Mouse (Mus musculus): ENCODE measurements around the gene Rrp1b.
"Not testable (repeated sequence)": the region's sequence is repeated elsewhere in the genome, so short reads cannot be mapped to it uniquely, and the experiment has no call there.

The Rrp1b gene

DNA sequence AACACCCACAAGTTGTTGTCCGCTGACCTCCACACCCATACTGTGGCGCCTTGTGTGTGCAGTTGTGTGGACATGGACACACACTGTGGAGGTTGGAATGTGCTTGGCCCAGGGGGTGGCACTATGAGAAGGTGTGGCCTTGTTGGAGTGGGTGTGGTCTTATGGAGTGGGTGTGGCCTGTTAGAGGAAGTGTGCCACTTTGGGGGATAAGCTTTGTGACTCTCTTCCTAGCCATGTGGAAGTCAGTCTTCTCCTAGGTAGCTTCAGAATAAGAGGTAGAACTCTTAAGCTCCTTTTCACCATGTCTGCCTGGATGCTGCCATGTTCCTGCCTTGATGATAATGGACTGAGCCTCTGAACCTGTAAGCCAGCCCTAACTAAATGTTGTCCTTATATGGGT lies 51.2 kb downstream of the Rrp1b start:
- no peak for DNase-seq (ENCODE audit: low read depth, low spot score)

GRCm38 (mm10) chr17:32091032-32091363 lies 55.1 kb downstream of the Rrp1b start:
- DNase-seq (ENCODE audit: low read depth, low spot score): no peak

DNA sequence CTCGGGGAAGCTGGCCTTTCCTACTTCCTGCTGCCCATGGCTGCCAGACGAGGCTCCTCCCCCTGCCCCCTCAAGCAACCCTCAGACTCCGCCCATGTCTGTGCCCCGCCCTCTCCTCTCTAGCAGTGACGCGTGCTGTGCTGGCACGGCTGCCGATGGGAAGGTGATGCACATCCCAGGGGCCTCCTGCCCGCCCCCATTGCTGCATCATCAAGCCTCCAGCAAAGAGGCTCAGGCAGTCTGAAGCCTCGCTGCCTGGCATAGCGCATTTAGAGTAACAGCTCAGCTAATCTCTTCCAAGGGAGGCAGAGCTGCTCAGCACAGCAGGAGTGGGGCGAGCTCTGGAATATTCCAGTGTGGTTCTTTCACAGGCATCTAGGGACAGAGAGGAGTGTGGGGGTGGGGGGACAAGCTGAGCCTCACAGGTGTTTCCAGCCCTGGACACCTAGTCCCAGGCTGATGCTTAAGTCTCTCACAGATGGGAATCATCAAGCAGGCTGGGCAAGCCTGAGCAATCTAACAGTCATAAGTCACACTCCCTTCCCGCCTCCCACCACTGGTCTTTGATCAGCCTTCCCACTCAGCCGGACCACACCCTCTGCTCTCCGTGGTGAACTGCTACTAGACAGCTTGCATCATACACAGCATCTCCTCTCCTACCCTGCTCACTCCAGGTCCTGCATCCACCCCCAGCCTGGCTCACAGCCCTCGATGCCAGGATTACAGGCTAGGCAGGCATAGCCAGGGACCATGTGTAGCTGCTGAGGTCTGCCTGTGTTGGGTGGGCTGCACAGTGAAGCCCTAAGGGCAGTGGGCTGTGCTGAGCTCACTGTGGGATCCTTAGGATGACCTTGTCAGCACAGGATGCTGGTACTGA lies 55.7 kb downstream of the Rrp1b start:
- DNase-seq (ENCODE audit: low read depth, low spot score): peak; percentile 87

DNA sequence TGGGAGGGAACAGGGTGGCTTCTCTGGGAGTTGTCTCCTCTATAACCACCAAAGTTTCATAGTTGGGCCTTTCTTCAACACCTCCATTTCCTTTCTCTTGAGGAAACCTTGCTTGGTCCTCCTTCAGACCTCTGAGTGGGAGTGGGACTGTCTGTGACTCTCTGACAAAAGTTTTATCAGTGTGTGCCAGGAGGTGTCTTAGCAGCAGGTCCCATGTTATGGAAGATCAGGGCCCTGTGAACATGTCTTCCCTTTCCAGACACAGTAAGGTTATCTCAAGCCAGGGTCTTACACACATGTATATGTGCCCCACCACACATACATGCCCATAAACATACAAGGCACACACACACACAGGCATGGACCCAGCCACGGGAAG lies 56.3 kb downstream of the Rrp1b start:
- DNase-seq (ENCODE audit: low read depth, low spot score): peak; percentile 10

DNA sequence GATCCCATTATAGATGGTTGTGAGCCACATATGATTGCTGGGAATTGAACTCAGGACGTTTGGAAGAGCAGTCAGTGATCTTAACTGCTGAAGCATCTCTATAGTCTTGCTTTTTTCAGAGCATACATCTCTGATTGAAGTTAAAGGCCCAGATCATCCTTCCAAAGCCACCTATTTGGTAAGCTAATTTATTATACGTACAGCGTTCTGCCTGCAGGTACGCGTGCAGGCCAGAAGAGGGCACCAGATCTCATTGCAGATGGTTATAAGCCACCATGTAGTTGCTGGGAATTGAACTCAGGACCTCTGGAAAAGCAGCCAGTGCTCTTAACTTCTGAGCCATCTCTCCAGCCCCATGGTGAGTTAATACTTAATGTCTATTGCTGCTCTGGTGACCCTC lies 57.0 kb downstream of the Rrp1b start:
- DNase-seq (ENCODE audit: low read depth, low spot score): no peak

DNA sequence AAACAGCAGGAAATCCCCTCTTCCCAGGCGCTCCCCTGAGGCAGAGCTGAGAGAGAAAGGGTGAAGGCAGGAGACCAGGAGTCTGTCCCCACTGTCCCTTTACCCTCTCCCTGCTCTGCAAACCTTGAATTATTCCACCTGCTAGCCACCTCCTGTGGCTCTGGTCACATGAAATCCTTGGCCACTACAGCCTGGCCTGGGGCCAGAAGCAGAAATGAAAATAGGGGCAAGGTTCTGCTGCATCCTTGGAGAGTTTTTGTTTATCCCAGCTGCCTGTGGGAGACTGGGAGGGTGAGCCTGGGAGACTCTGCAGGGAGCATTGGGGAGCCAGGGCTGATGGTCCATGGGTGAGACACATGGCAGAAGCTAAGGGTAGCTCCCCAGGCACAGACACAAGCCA lies 61.8 kb downstream of the Rrp1b start:
- no peak for DNase-seq (ENCODE audit: low read depth, low spot score)

GRCm38 (mm10) chr17:32098905-32099304 lies 63.0 kb downstream of the Rrp1b start:
- DNase-seq (ENCODE audit: low read depth, low spot score): not testable (repeated sequence)

- DNase-seq (ENCODE audit: low read depth, low spot score): no peak
These were observed 63.7 kb downstream of the Rrp1b start for GRCm38 (mm10) chr17:32099574-32099942.

- DNase-seq (ENCODE audit: low read depth, low spot score): peak; percentile 65
These were observed 64.2 kb downstream of the Rrp1b start for GRCm38 (mm10) chr17:32099943-32100586.

GRCm38 (mm10) chr17:32103054-32103453 lies 67.2 kb downstream of the Rrp1b start:
- DNase-seq (ENCODE audit: low read depth, low spot score): no peak

GRCm38 (mm10) chr17:32106358-32106757 lies 70.5 kb downstream of the Rrp1b start:
- DNase-seq (ENCODE audit: low read depth, low spot score): no peak

- no peak for DNase-seq (ENCODE audit: low read depth, low spot score)
These were observed 72.0 kb downstream of the Rrp1b start for GRCm38 (mm10) chr17:32107877-32108276.

GRCm38 (mm10) chr17:32108320-32109011 lies 72.6 kb downstream of the Rrp1b start:
- not testable (repeated sequence) for DNase-seq (ENCODE audit: low read depth, low spot score)

DNA sequence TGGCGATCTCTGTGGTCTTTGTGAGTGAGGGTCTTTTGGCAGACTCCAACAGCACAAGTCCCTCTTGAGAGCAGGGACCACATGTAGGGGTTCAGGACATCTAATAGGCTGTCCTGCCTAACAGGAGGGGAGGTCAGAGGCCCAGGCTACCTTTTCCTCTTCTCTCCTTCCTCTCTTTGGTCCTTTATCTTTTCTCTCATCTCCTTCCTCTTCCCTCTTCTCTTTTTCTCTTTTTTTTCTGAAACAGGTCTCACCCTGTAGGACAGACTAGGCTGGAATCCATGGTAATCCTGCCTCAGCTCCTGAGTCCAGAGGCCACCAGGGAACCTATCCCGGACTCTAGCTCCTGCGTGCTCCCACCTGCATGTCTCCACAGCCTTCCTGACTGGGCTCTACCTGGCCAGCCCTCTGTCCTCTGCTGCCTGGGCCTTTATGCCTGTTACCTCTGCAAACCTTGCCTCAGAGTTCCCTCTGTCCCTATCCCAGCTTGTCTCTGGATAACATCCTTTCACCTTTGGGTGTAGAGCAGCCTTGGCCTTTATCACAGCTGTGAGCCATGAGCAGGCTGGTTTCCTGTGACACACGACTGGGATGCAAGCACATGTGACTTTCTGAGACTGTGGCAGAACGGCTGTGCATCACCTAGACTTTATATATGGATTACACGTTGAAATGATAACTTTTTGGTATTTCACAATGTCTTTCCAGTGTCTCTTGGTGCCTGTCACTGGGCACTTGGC lies 73.5 kb downstream of the Rrp1b start:
- DNase-seq (ENCODE audit: low read depth, low spot score): no peak

- DNase-seq (ENCODE audit: low read depth, low spot score): no peak
These were observed 74.5 kb downstream of the Rrp1b start for GRCm38 (mm10) chr17:32110424-32110823.

- DNase-seq (ENCODE audit: low read depth, low spot score): no peak
These were observed 75.3 kb downstream of the Rrp1b start for GRCm38 (mm10) chr17:32110980-32111780.

Measured in CD4-positive helper T cell, adult 2 months (primary cell).